Mouse (Mus musculus) embryonic fibroblast, embryonic 13.5 days (primary cell): ENCODE results near the gene Bicra. TPM values are rescaled to one million over a fixed set of nuclear protein-coding genes. Genes with fewer than 3 reads are reported as not detected.

Experiments used
- H3K27ac ChIP-seq: 2 replicates; pipeline ENCODE4 v1.5.1; 2012; ENCODE audit warnings: low read length, control low read depth, inconsistent platforms; ENCODE audit not compliant: insufficient read depth
- H3K4me1 ChIP-seq: 2 replicates; pipeline ENCODE4 v1.6.1; 2011; ENCODE audit warnings: low read length; ENCODE audit not compliant: control insufficient read depth, insufficient read depth
- H3K4me3 ChIP-seq: 2 replicates; pipeline ENCODE4 v1.5.1; 2011; ENCODE audit warnings: mild to moderate bottlenecking, control low read depth, low read length; ENCODE audit not compliant: insufficient read depth
- CTCF ChIP-seq: IDR thresholded peaks from 2 replicates; pipeline ENCODE4 v1.5.1; 2011; ENCODE audit warnings: mild to moderate bottlenecking, control low read depth, low read length, moderate library complexity, borderline replicate concordance; ENCODE audit not compliant: insufficient read depth
- POLR2A ChIP-seq: IDR thresholded peaks from 2 replicates; pipeline ENCODE4 v1.6.1; 2011; ENCODE audit warnings: low read depth, mild to moderate bottlenecking, control low read depth, low read length, moderate library complexity
- polyA plus RNA-seq: library from polyadenylated mRNA; stranded (reverse); fragments of >200 nt; gene quantifications from 2 replicates; pipeline ENCODE4 v1.2.4, GENCODE M21; 2011; ENCODE audit warnings: low read depth; ENCODE audit not compliant: missing spikeins, insufficient read length

Gene Bicra
- polyA plus RNA-seq, 1 experiment, result 10.8 TPM

GRCm38 (mm10) chr7:15961239-15961638, 86.5 kb downstream of the Bicra start:
- Histone ChIP-seq H3K27ac (peak overlapping the region; percentile 74), H3K4me1 (peaks cover 28% of the 10 kb centered on the region)
- no peak for TF ChIP-seq CTCF
- no peak for TF ChIP-seq POLR2A

DNA sequence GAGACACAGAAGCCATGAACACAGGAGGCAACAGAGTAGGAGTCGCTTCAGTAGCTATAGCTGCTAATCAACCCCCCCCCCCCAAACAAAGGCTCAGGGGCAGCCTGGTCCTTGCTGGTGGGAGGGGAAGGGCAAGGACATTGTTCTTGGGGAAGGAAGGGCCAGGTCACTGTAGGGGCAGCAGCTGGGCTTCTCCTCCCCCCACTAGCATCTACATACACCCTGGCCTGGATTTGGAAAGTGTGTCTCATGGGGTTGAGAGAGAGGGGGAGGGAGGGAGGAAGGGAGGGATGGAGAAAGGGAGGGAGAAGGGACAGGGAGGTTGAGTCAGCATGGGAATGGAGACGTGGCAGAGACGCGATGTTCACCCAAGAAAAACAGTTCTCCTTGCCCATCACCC, 87.0 kb downstream of the Bicra start:
- Histone ChIP-seq H3K27ac (peak overlapping the region; percentile 74), H3K4me3 (no peak overlapping the region), H3K4me1 (peaks cover 32% of the 10 kb centered on the region)
- TF ChIP-seq POLR2A, result no peak
- TF ChIP-seq CTCF, result no peak

More at GRCm38 (mm10) chr7:15961239-15961638, 86.5 kb downstream of the Bicra start:
- H3K4me3 ChIP-seq, result no peak overlapping the region

- peak overlapping the region; percentile 36 for H3K27ac ChIP-seq
- peaks cover 17% of the 10 kb centered on the region for H3K4me1 ChIP-seq
- H3K4me3 ChIP-seq, result no peak overlapping the region
- TF ChIP-seq POLR2A, result no peak
- TF ChIP-seq CTCF, result no peak
Observed at GRCm38 (mm10) chr7:15956143-15956542, 91.6 kb downstream of the Bicra start.

GRCm38 (mm10) chr7:15955509-15955908, 92.2 kb downstream of the Bicra start:
- no peak overlapping the region for H3K4me3 ChIP-seq
- TF ChIP-seq CTCF (no peak), POLR2A (no peak)
- peaks cover 11% of the 10 kb centered on the region for H3K4me1 ChIP-seq
- peak overlapping the region; percentile 36 for H3K27ac ChIP-seq

DNA sequence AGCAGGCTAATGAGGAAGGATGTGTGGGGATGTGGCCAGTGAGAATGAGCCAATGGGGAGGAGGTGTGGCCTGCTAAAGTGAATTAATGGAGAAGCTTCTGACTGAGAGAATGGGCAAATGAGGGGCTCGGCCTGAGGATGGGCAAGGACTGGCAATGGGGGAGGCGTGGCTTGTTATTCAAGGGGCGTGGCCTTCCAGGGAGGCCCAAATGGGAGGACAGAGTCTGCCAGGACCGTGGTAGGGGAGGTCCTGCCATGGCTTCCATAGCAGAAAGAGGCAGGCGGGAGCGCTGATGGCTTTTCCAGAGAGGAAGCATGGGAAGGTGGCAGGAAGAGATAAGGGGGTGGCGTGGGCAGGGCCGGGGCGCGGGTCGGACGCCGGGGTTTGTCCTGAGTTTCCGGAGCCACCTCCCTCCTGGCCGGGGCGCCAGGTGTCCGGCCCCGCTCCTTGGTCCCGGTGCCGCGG, 92.7 kb downstream of the Bicra start:
- TF ChIP-seq CTCF (no peak), POLR2A (no peak)
- Histone ChIP-seq H3K4me1 (peaks cover 7% of the 10 kb centered on the region), H3K4me3 (no peak overlapping the region), H3K27ac (no peak overlapping the region)

DNA sequence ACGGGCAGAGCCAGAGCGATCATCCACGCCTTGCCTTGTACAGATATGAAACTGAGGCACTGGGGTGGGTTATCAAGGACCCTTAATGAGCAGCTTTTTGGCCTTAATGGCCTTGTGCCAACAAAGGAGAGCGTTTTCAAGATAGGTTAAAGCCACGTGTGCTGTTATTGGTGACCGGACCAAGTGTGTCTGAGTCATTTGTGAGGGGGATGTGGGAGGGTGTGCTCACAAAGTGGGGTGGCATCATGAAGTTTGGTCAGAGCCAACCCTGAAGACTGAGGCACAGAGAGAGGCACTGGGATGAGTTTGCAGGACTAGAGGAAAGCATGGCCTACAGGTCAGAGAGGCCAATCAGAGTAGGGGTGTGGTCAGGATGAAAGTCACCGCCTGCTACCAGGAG, 93.3 kb downstream of the Bicra start:
- H3K4me3 ChIP-seq, result no peak overlapping the region
- no peak overlapping the region for H3K27ac ChIP-seq
- peaks cover 11% of the 10 kb centered on the region for H3K4me1 ChIP-seq
- TF ChIP-seq CTCF (no peak), POLR2A (no peak)

GRCm38 (mm10) chr7:15953307-15954074, 94.2 kb downstream of the Bicra start:
- Histone ChIP-seq H3K4me1 (peaks cover 13% of the 10 kb centered on the region), H3K27ac (no peak overlapping the region), H3K4me3 (no peak overlapping the region)
- TF ChIP-seq POLR2A (no peak), CTCF (no peak; the same call in 1 of the 2 replicates)

DNA sequence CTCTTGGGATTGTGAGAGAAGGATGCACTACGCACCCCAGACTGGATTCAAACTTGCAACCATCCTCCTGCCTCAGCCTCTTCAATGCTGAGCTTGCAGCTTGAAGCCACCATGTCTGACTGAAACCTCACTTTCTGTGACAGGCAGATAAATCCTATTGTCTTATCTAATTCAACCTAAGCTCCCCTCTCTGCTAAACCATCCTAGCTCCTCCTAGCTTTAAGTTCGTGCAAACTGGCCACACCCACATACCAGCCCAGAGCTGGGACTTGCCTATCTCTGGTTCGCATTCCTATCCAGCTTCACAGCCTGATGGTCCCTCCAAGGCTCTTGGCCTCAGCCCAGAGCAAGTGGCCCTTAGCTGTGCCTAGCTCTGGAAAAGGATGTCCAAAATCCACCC, 95.3 kb downstream of the Bicra start:
- H3K4me3 ChIP-seq, result no peak overlapping the region
- H3K27ac ChIP-seq, result no peak overlapping the region
- H3K4me1 ChIP-seq, result peaks cover 15% of the 10 kb centered on the region
- TF ChIP-seq CTCF, result no peak
- TF ChIP-seq POLR2A, result no peak

- Histone ChIP-seq H3K27ac (peak overlapping the region; percentile 75; the same call in 1 of the 2 replicates), H3K4me3 (no peak overlapping the region), H3K4me1 (peaks cover 8% of the 10 kb centered on the region; the same call in 1 of the 2 replicates)
- TF ChIP-seq CTCF (no peak), POLR2A (no peak)
Observed at GRCm38 (mm10) chr7:15950008-15950407, 97.7 kb downstream of the Bicra start.

GRCm38 (mm10) chr7:15949216-15949790, 98.4 kb downstream of the Bicra start:
- peaks cover 8% of the 10 kb centered on the region; the same call in 1 of the 2 replicates for H3K4me1 ChIP-seq
- TF ChIP-seq POLR2A, result no peak
- TF ChIP-seq CTCF, result no peak
- H3K4me3 ChIP-seq, result no peak overlapping the region
- H3K27ac ChIP-seq, result peak overlapping the region; percentile 75
